Mouse (Mus musculus) MN1 (cell line): ENCODE measurements at regions not wholly inside any gene's neighbourhood (a gene's known extent, or its start where the extent isn't known, plus 50 kb on each side); places are given as distances from the start of the nearest gene placed in this dataset.
"Not testable (repeated sequence)": the region's sequence is repeated elsewhere in the genome, so short reads cannot be mapped to it uniquely, and the experiment has no call there.

ENCODE experiments used
- DNase-seq: peaks from one replicate; pipeline ENCODE4 v3.0.0-alpha.2; 2016; ENCODE audit warnings: low spot score

GRCm38 (mm10) chr13:111309848-111310692 is 55.3 kb downstream of the Actbl2 start:
- no peak for DNase-seq

- DNase-seq: no peak
These were observed 55.9 kb downstream of the Actbl2 start for GRCm38 (mm10) chr13:111310693-111311045.

GRCm38 (mm10) chr13:111313506-111313905 is 58.7 kb downstream of the Actbl2 start:
- not testable (repeated sequence) for DNase-seq

GRCm38 (mm10) chr13:111317876-111318275 is 63.1 kb downstream of the Actbl2 start:
- DNase-seq: not testable (repeated sequence)

- DNase-seq: peak; percentile 42
These were observed 68.4 kb downstream of the Actbl2 start for GRCm38 (mm10) chr13:111323206-111323605.

- no peak for DNase-seq
These were observed 71.4 kb downstream of the Actbl2 start for GRCm38 (mm10) chr13:111326096-111326665.

GRCm38 (mm10) chr13:111333035-111333434 is 78.2 kb downstream of the Actbl2 start:
- no peak for DNase-seq

- no peak for DNase-seq
These were observed 79.0 kb downstream of the Actbl2 start for GRCm38 (mm10) chr13:111333851-111334250.

- peak; percentile 25 for DNase-seq
These were observed 79.6 kb downstream of the Actbl2 start for GRCm38 (mm10) chr13:111334258-111335052.

- DNase-seq: no peak
These were observed 90.2 kb downstream of the Actbl2 start for GRCm38 (mm10) chr13:111344981-111345380.

GRCm38 (mm10) chr13:111345486-111346440 is 91.0 kb downstream of the Actbl2 start:
- DNase-seq: peak; percentile 84

GRCm38 (mm10) chr13:111356520-111357456 is 102.0 kb downstream of the Actbl2 start:
- DNase-seq: peak; percentile 85

- DNase-seq: no peak
These were observed 106.6 kb downstream of the Actbl2 start for GRCm38 (mm10) chr13:111361456-111361855.

- no peak for DNase-seq
These were observed 108.4 kb downstream of the Actbl2 start for GRCm38 (mm10) chr13:111363176-111363739.

- no peak for DNase-seq
These were observed 112.1 kb downstream of the Actbl2 start for GRCm38 (mm10) chr13:111366871-111367270.

- DNase-seq: peak; percentile 24
These were observed 112.8 kb downstream of the Actbl2 start for GRCm38 (mm10) chr13:111367620-111368019.

GRCm38 (mm10) chr13:111369916-111370315 is 115.1 kb downstream of the Actbl2 start:
- DNase-seq: no peak

GRCm38 (mm10) chr13:111373281-111373680 is 116.6 kb downstream of the Gpbp1 start:
- DNase-seq: no peak

- DNase-seq: no peak
These were observed 116.1 kb downstream of the Gpbp1 start for GRCm38 (mm10) chr13:111373801-111374200.
